Mouse (Mus musculus) embryonic facial prominence, embryonic 15.5 days (tissue): Measurements from ENCODE around the gene C2cd4b. TPM values are rescaled to one million over a fixed set of nuclear protein-coding genes. Genes with fewer than 3 reads are reported as not detected.

Source experiments
- ATAC-seq: fragments of 200-750 bp; cut with Nextera tagmentation; 2 replicates; pipeline ENCODE4 v1.8.0; 2017; ENCODE audit warnings: low read depth, moderate TSS enrichment; ENCODE audit not compliant: insufficient number of reproducible peaks, low FRiP score, low TSS enrichment
- H3K27ac ChIP-seq: fragments of 300-500 bp; sonication (generic); replicated peaks from 2 replicates; pipeline ENCODE4 v1.5.1; 2015; ENCODE audit warnings: mild to moderate bottlenecking, inconsistent platforms
- H3K27me3 ChIP-seq: fragments of 300-500 bp; sonication (generic); 2 replicates; pipeline ENCODE4 v1.6.1; 2015; ENCODE audit warnings: inconsistent platforms
- H3K36me3 ChIP-seq: fragments of 300-500 bp; sonication (generic); 2 replicates; pipeline ENCODE4 v1.6.1; 2015; ENCODE audit warnings: mild to moderate bottlenecking, inconsistent platforms
- H3K4me1 ChIP-seq: fragments of 300-500 bp; sonication (generic); 2 replicates; pipeline ENCODE4 v1.6.1; 2015; ENCODE audit warnings: inconsistent platforms
- H3K4me2 ChIP-seq: fragments of 300-500 bp; sonication (generic); replicated peaks from 2 replicates; pipeline ENCODE4 v1.6.1; 2015; ENCODE audit warnings: mild to moderate bottlenecking, inconsistent platforms
- H3K4me3 ChIP-seq: fragments of 300-500 bp; sonication (generic); replicated peaks from 2 replicates; pipeline ENCODE4 v1.5.1; 2015; ENCODE audit warnings: mild to moderate bottlenecking, inconsistent platforms
- H3K9ac ChIP-seq: fragments of 300-500 bp; sonication (generic); 2 replicates; pipeline ENCODE4 v1.6.1; 2015; ENCODE audit warnings: inconsistent platforms
- H3K9me3 ChIP-seq: fragments of 300-500 bp; sonication (generic); replicated peaks from 2 replicates; pipeline ENCODE4 v1.6.1; 2016; ENCODE audit warnings: inconsistent platforms
- WGBS: fragments of 180-500 bp; shearing (Covaris S2); methylation state at CpG from one replicate; pipeline ENCODE4 v1.1.7; 2015; 5-methylcytosine and 5-hydroxymethylcytosine counted together
- microRNA-seq: library from miRNA; unstranded; fragments of <30 nt; microRNA quantifications from one replicate; pipeline ENCODE4, GENCODE M21; 2016; ENCODE audit warnings: borderline number of aligned reads
- polyA plus RNA-seq: library from polyadenylated mRNA; unstranded; fragments of >200 nt; fragmentation: Nextera tagmentation; extraction: Ambion mirVana; gene quantifications from 2 replicates; pipeline ENCODE4 v1.2.1, GENCODE M21; 2015

Gene C2cd4b
- polyA plus RNA-seq, 1 experiment from 2014 or later, result 0.64 TPM

DNA sequence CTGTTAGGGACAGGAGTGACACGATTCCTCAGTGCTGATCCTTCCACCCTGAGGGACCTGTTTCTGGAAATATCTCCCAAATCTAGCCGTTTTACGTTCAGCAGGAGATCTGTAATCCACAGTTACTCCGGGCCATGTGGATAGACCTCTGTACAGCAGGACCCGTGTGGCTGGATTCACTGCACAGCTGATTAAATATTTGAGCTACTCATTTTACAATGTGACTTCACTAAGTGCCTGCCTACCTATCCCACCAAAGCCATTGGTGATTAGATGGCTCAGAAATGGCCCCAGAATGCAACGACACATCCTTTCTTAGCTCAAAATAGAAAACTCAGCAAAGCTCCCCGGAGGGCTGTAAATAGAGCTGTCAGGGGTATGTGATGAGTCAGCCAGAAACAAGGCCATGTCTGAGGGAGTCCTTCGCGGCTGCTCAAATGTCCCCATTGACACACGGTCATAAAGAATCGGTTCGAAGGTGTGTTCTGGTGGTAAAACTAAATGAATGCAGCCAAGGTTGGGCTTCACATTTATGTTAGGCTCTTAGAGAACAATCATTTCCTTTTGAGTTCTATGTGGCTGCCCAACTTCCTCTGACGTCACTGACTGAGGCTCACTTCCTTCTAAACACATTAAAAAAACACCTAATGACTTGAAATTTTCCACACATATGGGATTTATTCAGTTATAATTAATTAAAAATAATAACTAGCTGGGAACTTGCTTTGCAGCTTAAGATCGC is 40.0 kb downstream of the C2cd4b start:
- Histone ChIP-seq H3K4me2 (no peak overlapping the region), H3K9me3 (no peaks in the 10 kb centered on the region), H3K9ac (no peak overlapping the region), H3K36me3 (no peaks in the 10 kb centered on the region), H3K27me3 (no peaks in the 10 kb centered on the region), H3K4me3 (no peak overlapping the region), H3K4me1 (peaks cover 15% of the 10 kb centered on the region), H3K27ac (no peak overlapping the region)
- no peak for ATAC-seq
- WGBS, result 51% methylated on average over 14 of the region's 14 CpGs

DNA sequence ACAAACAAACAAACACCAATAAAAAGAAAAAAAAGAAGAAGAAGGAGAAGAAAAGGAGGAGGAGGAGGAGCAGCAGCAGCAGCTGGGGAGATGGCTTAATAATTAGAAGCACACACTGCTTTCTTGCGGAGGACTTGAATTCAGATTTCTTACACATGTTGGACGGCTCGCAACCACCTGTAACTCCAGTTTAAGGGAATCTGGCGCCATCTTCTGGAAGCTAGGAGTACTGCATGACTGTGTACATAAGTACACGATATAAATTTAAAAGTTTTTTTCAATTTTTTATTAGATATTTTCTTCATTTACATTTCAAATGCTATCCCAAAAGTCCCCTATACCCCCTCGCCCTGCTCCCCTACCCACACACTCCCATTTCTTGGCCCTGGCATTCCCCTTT is 43.0 kb downstream of the C2cd4b start:
- Histone ChIP-seq H3K9me3 (no peaks in the 10 kb centered on the region), H3K36me3 (no peaks in the 10 kb centered on the region), H3K4me2 (no peak overlapping the region), H3K4me3 (no peak overlapping the region), H3K4me1 (no peaks in the 10 kb centered on the region), H3K27ac (no peak overlapping the region), H3K27me3 (no peaks in the 10 kb centered on the region), H3K9ac (no peak overlapping the region)
- no peak for ATAC-seq
- WGBS, result 28% methylated on average over 6 of the region's 6 CpGs

DNA sequence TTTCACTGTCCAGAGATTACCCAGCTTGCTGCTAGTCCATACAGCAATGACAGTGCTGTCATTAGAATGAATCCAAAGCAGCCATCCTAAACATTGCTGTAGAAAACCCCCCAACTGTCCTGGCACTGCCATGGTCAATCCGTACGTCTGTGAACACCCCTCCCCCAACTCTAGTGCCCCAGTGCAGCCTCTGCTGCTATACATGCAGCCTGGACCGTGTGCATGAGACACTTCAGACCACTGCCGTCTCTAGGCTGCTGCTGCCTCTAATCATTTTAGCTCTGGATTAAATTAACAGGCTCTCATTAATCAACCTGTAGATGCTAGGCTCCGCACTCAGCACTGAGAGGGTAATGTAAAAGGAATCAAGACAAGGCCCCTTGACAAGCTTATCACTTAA is 47.8 kb downstream of the C2cd4b start:
- ATAC-seq, result no peak
- Histone ChIP-seq H3K4me3 (no peak overlapping the region), H3K9ac (no peak overlapping the region), H3K36me3 (no peaks in the 10 kb centered on the region), H3K4me1 (no peaks in the 10 kb centered on the region), H3K9me3 (no peaks in the 10 kb centered on the region), H3K27ac (no peak overlapping the region), H3K4me2 (no peak overlapping the region), H3K27me3 (no peaks in the 10 kb centered on the region)
- 59% methylated on average over 5 of the region's 5 CpGs for WGBS

DNA sequence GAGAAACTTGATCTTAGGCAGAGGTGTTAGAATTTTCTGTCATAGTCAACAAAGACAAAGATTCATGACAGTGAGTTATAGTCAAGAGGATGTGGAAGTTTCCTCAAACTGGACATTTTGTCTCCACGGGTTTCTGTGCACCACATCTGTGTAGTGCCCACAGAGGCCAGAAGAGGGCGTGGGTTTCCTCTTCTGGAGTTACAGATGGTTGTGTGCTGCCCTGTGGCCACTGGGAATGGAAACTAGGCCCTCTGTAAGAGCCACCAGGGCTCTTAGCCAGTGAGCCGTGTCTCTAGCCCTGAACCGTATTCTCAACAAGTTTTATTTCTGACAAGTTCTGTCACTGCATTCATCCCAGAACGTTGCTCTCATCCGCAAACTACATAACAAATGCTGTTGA is 51.3 kb downstream of the C2cd4b start:
- no peak for ATAC-seq
- Histone ChIP-seq H3K27ac (no peak overlapping the region), H3K27me3 (no peaks in the 10 kb centered on the region), H3K4me2 (no peak overlapping the region), H3K36me3 (no peaks in the 10 kb centered on the region), H3K9me3 (no peaks in the 10 kb centered on the region), H3K4me1 (peaks cover 10% of the 10 kb centered on the region), H3K9ac (no peak overlapping the region), H3K4me3 (no peak overlapping the region)
- WGBS, result 53% methylated on average over 6 of the region's 6 CpGs

Small RNAs within 50 kb of the gene (microRNA-seq; reads per million reads assigned to microRNA genes)
- gene Mir7241, result not detected
- not detected for gene Mir7242

Other genes with a start within 250 kb of the C2cd4b start
- gene Tln2, start 199.7 kb upstream of the C2cd4b start, polyA plus RNA-seq, result 33.9 and 37.2 TPM in 2 replicates
- 0.49 and 0.89 TPM in 2 replicates for gene C2cd4a, start 72.9 kb downstream of the C2cd4b start, polyA plus RNA-seq
- gene Vps13c, start 81.0 kb downstream of the C2cd4b start, polyA plus RNA-seq, result 3.9 and 4.3 TPM in 2 replicates